Mouse (Mus musculus) stomach, postnatal 0 days (tissue): ENCODE data around the gene Zfp36l2.

Source experiments
- CTCF ChIP-seq: IDR thresholded peaks from 2 replicates; pipeline ENCODE4 v1.5.1; 2016; ENCODE audit warnings: antibody characterized with exemption, low read depth, mild to moderate bottlenecking, moderate library complexity
- EP300 ChIP-seq: optimal IDR thresholded peaks from 2 replicates; pipeline ENCODE3; 2016; ENCODE audit warnings: antibody characterized with exemption

- TF ChIP-seq CTCF (no peak), EP300 (no peak)
Observed at GRCm38 (mm10) chr17:84155516-84156226, 32.1 kb downstream of the Zfp36l2 start.
